Mouse (Mus musculus) CD8-positive naive resting alpha-beta T cell, adult 2 months (primary cell): Measurements from ENCODE around the gene Usp4.

ENCODE experiments used
- DNase-seq, 2 experiments: peaks; one replicate each; pipeline ENCODE4 v3.0.0; 2022; ENCODE audit warnings: low read depth in 2 of 2, low spot score in 2 of 2

Usp4 gene

GRCm38 (mm10) chr9:108341801-108342200, 5.9 kb upstream of the Usp4 start:
- no peak for DNase-seq

DNA sequence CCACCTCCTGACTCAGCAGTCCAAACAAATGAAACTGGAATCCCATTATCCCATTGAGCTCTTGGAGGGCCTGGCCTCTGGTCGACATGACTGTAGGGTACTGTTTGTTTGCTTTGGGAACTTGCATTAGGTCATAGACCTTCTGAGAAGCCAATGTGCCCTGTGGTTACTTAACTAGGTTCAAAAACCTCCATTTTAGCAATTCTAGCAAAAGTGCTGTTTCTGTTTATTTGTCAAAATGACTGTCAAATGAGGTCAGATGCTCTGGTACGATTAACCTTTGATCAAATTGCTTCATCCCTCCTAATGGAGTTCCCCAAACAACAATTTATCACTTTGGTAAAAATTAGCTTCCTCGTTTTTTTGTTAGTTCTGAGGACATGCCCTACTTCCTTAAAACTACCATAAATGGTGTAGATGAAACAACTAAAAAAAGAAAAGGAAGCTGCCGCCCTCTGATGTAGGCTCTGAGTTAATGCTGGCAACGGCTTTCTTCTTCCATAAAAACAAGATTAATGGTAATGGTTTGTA, 5.3 kb upstream of the Usp4 start:
- peak in 1 of 2 experiments; percentile 23 for DNase-seq

GRCm38 (mm10) chr9:108343331-108343730, 4.3 kb upstream of the Usp4 start:
- DNase-seq = no peak

DNA sequence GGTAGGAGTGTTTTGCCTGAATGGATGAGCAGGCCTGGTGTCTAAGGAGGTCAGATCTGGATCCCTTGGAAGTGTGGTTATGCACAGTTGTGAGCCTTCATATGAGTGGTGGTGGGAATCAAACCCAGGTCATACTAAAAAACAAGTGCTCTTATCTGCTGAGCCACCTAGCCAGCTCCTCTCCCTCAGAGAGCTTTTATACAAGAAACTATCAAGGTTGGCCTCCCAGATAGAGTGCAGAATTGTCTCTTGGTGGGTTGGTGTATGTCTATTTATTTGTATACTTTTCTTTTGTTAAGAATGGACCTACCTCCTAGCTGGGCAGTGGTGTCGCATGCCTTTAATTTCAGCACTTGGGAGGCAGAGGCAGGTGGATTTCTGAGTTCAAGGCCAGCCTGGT, 3.8 kb upstream of the Usp4 start:
- no peak for DNase-seq

GRCm38 (mm10) chr9:108344471-108344870, 3.2 kb upstream of the Usp4 start:
- DNase-seq = no peak

- DNase-seq = no peak
These were observed 629 bp upstream of the Usp4 start for GRCm38 (mm10) chr9:108347024-108347423.

DNA sequence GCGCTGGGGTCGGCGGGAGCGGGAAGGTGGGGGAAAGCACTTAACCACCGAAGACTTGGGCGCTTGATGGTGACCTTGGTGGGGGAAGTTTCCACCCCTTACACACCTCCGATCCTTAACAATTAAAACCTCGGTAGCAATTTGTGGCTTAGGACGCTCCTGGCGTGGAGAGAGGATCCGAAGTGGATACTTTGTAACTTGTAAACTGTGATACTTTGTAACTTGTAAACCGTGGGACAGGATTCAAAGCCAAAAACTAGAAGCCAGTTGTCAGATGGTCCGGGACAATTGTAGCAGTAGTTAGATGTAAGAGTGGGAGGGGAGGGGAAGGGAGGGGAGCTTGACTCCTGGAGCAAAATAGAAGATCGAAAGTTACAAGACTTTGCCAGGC, 632 bp downstream of the Usp4 start:
- no peak for DNase-seq

DNA sequence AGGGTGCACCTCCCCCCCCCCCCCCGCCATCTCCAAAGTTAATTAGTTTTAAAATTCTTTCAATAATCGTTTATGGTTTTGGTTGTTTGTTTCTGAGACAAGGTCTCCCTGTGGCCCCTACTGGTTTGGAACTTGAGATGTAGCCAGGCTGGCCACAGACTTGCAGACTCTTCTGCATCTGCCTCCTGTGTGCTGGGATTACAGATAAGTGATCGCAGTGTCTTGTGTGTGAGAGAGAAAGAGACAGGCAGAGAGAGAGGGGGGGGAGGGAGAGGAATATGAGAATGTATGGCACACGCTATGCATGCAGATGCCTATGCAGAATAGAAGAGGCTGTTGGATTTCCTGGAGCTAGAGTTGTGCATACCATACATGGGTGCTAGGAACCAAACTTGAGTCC, 2.1 kb downstream of the Usp4 start:
- no peak for DNase-seq

DNA sequence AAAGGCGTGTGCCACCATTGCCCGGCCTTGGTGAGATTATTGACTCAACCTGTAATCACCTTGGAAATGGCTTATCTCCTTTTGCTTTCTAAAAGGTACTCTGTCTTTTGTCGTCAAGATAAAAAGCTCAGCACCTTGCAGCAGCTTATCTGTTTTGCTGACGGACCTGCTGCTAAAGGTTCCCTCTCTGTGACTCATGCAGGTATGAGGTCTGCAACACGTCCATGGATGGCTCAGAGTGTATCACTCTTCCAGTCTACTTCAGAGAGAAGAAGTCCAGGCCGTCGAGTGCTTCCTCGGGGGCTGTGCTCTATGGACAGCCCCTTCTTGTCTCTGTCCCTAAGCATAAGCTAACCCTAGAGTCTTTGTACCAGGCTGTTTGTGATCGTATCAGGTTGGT, 30.6 kb downstream of the Usp4 start:
- no peak for DNase-seq

- no peak for DNase-seq
These were observed 31.1 kb downstream of the Usp4 start for GRCm38 (mm10) chr9:108378736-108379135.

- no peak for DNase-seq
These were observed 31.6 kb downstream of the Usp4 start for GRCm38 (mm10) chr9:108379294-108379693.

DNA sequence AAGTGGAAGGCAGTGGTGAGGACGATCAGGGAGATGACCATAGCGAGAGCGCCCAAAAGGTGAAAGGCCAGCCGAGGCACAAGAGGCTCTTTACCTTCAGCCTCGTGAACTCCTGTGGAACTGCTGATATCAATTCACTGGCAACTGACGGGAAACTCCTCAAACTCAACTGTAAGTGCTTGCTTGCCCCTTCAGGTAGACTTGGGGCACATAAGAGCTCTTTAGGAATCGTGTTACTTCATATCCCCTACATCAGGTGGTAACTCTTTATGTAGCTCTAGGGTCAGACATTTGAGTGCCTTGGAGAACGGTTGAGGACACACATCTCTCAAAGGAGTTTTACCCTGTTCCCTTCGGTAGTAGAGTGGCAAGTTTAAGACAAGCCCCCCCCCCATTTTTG, 33.7 kb downstream of the Usp4 start:
- DNase-seq = no peak

GRCm38 (mm10) chr9:108385006-108385405, 37.4 kb downstream of the Usp4 start:
- no peak for DNase-seq

DNA sequence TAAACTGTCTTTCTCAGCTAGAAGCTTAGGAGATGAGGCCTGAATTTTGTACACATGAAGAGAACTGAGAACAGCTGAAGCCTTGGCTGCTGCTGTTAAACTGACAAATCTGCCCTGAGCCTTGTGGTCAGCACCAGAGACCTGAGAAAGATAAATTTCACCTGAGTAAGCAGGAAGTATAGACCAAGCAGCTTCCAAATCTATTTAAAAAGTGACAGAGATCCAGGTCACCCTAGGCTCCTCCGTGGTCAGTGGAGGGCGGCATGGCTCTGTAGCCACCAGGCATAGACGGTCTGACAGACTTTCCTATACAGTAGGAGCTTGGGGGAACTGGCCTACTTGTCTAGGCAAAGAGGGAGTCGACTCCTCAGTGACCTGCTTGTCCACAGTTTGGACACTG, 39.2 kb downstream of the Usp4 start:
- no peak for DNase-seq

DNA sequence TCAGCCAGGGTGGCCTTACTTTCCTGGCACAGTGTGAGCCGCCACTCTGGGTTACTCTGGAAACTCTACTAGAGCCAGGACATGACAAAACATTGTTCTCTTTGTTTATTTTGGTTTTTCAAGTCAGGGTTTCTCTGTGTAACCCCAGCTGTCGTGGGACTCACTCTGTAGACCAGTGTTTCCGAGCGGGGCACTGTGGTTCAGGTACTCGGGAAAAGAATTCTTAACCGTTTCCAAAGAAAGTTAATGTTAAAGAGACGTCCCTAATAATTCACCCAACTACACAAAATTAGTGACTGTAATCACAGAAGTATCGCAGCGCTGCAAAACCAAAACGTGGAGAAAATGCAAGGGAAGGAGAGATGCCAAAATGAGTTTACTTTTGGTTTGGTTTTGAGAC, 40.9 kb downstream of the Usp4 start:
- no peak for DNase-seq

DNA sequence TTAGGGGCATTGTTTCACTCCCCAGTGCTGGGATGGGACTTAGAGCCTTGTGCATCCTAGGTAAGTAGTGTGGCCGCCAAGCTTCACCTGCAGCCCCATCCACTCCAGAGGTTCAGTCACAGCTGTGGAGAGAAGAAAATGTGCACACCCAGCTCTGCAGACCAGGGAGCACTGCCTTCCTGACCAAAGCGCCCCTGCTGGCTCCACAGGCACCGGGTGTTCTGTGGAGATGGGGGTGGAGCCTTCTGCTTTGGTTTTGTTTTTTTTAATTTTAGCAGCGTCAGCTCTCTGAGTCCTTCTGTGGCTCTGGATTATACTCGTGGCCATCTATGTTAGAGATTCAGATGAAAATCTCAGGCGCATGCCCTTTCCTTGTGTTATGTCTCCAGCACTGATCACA, 41.6 kb downstream of the Usp4 start:
- no peak for DNase-seq

DNA sequence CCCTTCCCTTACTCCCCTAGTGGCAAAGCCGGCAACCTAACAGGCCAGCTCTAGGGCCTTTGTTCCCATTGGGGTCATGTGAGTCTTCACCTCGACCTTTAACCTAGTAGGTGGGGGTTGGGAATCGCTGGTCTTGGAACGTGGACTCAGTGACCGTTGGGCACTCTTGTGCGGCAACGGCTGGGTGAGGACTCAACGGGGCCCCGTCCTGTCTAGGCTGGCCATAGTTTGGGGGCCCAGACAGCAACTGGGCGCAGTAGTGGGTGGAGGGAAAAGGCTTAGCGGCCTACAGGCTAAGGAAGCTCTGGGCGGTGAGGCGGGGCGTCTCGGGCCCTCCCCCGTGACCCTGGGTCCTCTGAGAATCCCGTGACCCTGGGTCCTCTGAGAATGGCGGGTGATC, 45.0 kb downstream of the Usp4 start, which contains the start of gene 1700102P08Rik:
Gene 1700102P08Rik (plus strand): TSS at position 130 of the 400 bp plus-strand sequence.
- DNase-seq = no peak

- no peak for DNase-seq
These were observed 46.5 kb downstream of the Usp4 start for GRCm38 (mm10) chr9:108394191-108394590.

- DNase-seq = no peak
These were observed 47.8 kb downstream of the Usp4 start for GRCm38 (mm10) chr9:108395427-108395826.

DNA sequence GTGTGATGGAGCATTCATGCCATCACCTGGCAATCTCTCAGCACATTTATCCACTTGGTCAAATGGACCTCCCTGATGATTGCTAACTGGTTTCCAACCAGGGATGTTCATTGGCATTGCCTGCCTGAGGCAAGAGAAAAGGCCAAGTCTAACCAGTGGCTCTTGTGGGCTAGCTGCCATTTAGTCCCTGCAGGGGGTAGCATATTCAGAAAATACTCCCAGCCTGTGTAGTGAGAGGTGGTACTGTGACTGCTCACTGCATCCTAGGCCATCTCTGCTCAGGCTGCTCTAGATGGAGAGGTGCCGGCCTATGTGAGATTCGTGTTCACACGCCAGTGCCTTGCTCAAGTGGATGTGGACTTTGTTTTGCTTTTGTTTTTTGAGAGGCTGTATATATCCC, 50.7 kb downstream of the Usp4 start:
- DNase-seq = no peak

DNA sequence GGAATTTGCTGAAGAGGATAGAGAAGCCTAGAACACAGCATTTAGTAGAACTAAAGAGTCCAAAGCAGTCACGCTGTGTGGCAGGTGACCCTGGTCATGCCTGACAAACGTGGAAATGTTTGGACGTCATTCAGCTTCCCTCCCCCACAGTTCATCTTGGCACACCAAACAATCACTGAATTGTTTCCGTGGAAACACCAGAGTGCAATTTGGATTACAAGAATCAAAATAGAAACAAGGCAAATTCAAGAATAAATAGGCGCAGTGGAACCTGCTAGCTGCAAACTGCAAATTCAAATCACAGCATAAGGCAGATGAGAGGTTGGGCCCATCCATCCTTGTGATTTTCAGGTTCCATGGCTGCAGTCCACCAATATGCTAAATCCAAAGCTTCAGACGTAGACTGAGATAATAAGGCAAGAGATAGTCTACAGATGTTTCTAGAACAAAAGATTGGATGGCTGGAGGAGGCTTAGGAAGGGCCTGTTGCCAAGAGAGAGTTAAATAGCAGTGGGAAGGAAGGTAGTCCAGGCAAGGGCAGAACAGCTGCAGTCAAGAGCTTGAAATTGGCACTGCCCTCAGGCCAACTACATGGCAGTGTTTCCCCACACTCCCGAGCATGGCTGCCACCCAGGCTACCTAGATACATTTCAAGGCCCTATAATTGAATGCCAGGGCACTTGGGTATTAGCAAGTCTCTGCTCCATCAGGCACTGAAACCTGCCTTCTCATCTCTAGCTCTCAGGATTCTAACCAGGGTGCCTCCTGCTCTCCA, 53.7 kb downstream of the Usp4 start:
- no peak for DNase-seq

GRCm38 (mm10) chr9:108403081-108403480, 55.4 kb downstream of the Usp4 start:
- no peak for DNase-seq

DNA sequence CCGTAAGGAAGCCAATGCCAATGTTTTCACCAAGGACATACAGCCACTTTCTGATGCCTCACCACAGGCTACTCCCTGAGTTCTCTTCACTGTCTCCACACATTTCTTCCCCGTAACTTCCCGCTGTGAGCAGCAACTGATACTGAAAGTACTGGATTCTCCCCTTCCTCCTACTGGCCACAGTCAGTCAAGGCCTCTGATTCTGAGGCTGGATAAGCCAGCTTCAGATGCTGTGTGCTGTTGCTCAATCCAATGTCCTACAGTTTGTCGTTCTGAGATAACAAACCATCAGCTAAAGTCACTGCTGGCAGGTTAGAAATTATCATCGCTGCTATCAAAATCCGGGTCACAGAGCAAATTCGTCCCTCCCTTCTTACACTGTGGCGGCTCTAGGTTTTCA, 56.8 kb downstream of the Usp4 start:
- DNase-seq = no peak
